16 mouse cellular contexts compared by ENCODE assay signal in genomic region chr12:72366104-72366437, GRCm38 (mm10). TPM values are rescaled to one million over a fixed set of nuclear protein-coding genes. Genes with fewer than 3 reads are reported as not detected.
DNase-seq lines count a peak whose midpoint lies in the region; ATAC-seq lines count a peak whose summit lies in the region.
"Had no signal": no experiment of that assay in that cellular context is flagged by ENCODE, and none has a peak within 500 bp of the region (broad histone marks: within the 10 kb centered on the region; RNA-seq: fewer than 3 reads in every experiment).

No protein-coding gene starts in this region.

- H3K27me3 ChIP-seq in forebrain, embryonic 10.5 days (ENCODE audit: poor library complexity, severe bottlenecking): no peaks in the 10 kb centered on the region
- H3K27me3 ChIP-seq in hindbrain, embryonic 14.5 days (ENCODE audit: control insufficient read depth, insufficient read depth, low read length): no peaks in the 10 kb centered on the region
- H3K27me3 ChIP-seq in neural tube, embryonic 12.5 days (replicated peaks): no peaks in the 10 kb centered on the region
- H3K27me3 ChIP-seq: liver, embryonic 13.5 days; megakaryocyte, embryonic 14.5 days had no signal

- H3K27ac ChIP-seq in forebrain, embryonic 10.5 days: peak overlapping the region; percentile 58; the same call in 1 of the 2 replicates
- H3K27ac ChIP-seq in hindbrain, embryonic 14.5 days: peak overlapping the region; percentile 80
- H3K27ac ChIP-seq in neural tube, embryonic 12.5 days: peak overlapping the region; percentile 34; the same call in 1 of the 2 replicates
- H3K27ac ChIP-seq: liver, embryonic 13.5 days; stomach, postnatal 0 days had no signal

- H3K9me3 ChIP-seq in forebrain, embryonic 10.5 days: no peaks in the 10 kb centered on the region
- no peaks in the 10 kb centered on the region for H3K9me3 ChIP-seq in hindbrain, embryonic 14.5 days (ENCODE audit: control insufficient read depth, low read length)
- no peaks in the 10 kb centered on the region for H3K9me3 ChIP-seq in neural tube, embryonic 12.5 days
- H3K9me3 ChIP-seq: G1E; liver, embryonic 13.5 days; megakaryocyte, embryonic 14.5 days had no signal

- H3K36me3 ChIP-seq in forebrain, embryonic 10.5 days (replicated peaks): no peaks in the 10 kb centered on the region
- no peaks in the 10 kb centered on the region for H3K36me3 ChIP-seq in hindbrain, embryonic 14.5 days (replicated peaks; ENCODE audit: control insufficient read depth, insufficient read depth)
- H3K36me3 ChIP-seq in neural tube, embryonic 12.5 days: no peaks in the 10 kb centered on the region
- H3K36me3 ChIP-seq: G1E; liver, embryonic 13.5 days had no signal

- no peak overlapping the region for H3K4me3 ChIP-seq in forebrain, embryonic 10.5 days
- H3K4me3 ChIP-seq in hindbrain, embryonic 14.5 days (replicated peaks; ENCODE audit: low read length): no peak overlapping the region
- H3K4me3 ChIP-seq in neural tube, embryonic 12.5 days: no peak overlapping the region
- H3K4me3 ChIP-seq: liver, embryonic 13.5 days; megakaryocyte, embryonic 14.5 days had no signal

- DNase-seq in embryo, embryonic 10 days (ENCODE audit: low spot score): peak; percentile 33
- DNase-seq in embryo, embryonic 11 days: no peak
- DNase-seq in forebrain, embryonic 10.5 days (ENCODE audit: extremely low spot score, low spot score): no peak
- no peak for DNase-seq in hindbrain, embryonic 14.5 days (ENCODE audit: low spot score)
- DNase-seq in gastrocnemius, postnatal 4 days (ENCODE audit: low spot score in 2 of 2): no peak
- no peak for DNase-seq in MN1 (ENCODE audit: low spot score)
- DNase-seq: adrenal gland, postnatal 10 days; gastrocnemius, postnatal 25 days; kidney, adult 18-20 months; liver, embryonic 13.5 days had no signal

- ATAC-seq in hindbrain, embryonic 14.5 days (ENCODE audit: low FRiP score): peak; percentile 42; the same call in 1 of the 2 replicates
- peak; percentile 59 for ATAC-seq in neural tube, embryonic 12.5 days (ENCODE audit: low FRiP score, low read depth)
- ATAC-seq in CD4-positive, CD25-positive, alpha-beta regulatory T cell, adult 4 months: no peak

- H3K9ac ChIP-seq in hindbrain, embryonic 14.5 days: no peak overlapping the region
- no peak overlapping the region for H3K9ac ChIP-seq in neural tube, embryonic 12.5 days
- H3K9ac ChIP-seq: liver, embryonic 13.5 days had no signal

- no peak overlapping the region for H3K4me2 ChIP-seq in hindbrain, embryonic 14.5 days (replicated peaks)
- peak overlapping the region; percentile 24 for H3K4me2 ChIP-seq in neural tube, embryonic 12.5 days (replicated peaks)
- H3K4me2 ChIP-seq: liver, embryonic 13.5 days had no signal

- WGBS in forebrain, embryonic 10.5 days: 86% methylated on average over 1 of the region's 2 CpGs
- WGBS in hindbrain, embryonic 14.5 days: no CpG with 5 or more reads among the region's 2 CpGs
- 38% methylated on average over 2 of the region's 2 CpGs for WGBS in neural tube, embryonic 12.5 days

- H3K4me1 ChIP-seq in forebrain, embryonic 10.5 days: peaks cover 41% of the 10 kb centered on the region
- peaks cover 57% of the 10 kb centered on the region for H3K4me1 ChIP-seq in hindbrain, embryonic 14.5 days (replicated peaks; ENCODE audit: control insufficient read depth, insufficient read depth, low read length)
- peaks cover 23% of the 10 kb centered on the region for H3K4me1 ChIP-seq in neural tube, embryonic 12.5 days
- H3K4me1 ChIP-seq: liver, embryonic 13.5 days had no signal

RNA-seq across cellular contexts. Expression of gene Rtn1, which starts 42.8 kb away (rescaled TPM):
- polyA plus RNA-seq in forebrain, embryonic 10.5 days (2016; fragmentation: Nextera tagmentation; extraction: Ambion mirVana): 45.4 and 72.9 TPM in 2 replicates
- polyA plus RNA-seq in hindbrain, embryonic 14.5 days (2014; fragmentation: Nextera tagmentation; extraction: Ambion mirVana): 2,853 and 2,859 TPM in 2 replicates
- polyA plus RNA-seq in neural tube, embryonic 12.5 days (2016; fragmentation: Nextera tagmentation; extraction: Ambion mirVana): 999 and 1,030 TPM in 2 replicates
- total RNA-seq in gastrocnemius, postnatal 4 days (2021): 1 to 10 TPM; 4.0 to 4.8 TPM
- polyA plus RNA-seq in CD4-positive, CD25-positive, alpha-beta regulatory T cell, adult 4 months (2017; shearing (Covaris generic)): not detected
- total RNA-seq: common myeloid progenitor, adult 5-6 weeks had no signal
- polyA plus RNA-seq: G1E had no signal

Comparison
In these comparisons a context has a peak if more than half of its experiments do, and no peak if none do; other contexts are left out.
1. RNA of gene Rtn1, which starts 42.8 kb away (polyA plus RNA-seq): 2,853 to 2,859 TPM in hindbrain, embryonic 14.5 days, 999 to 1,030 TPM in neural tube, embryonic 12.5 days and 45.4 to 72.9 TPM in forebrain, embryonic 10.5 days; not detected in CD4-positive, CD25-positive, alpha-beta regulatory T cell, adult 4 months; every median in the first group is over 10 times any median in the second.
2. Peak in every context shown above with its lines, with median percentiles within 50 percentile points of each other: H3K27ac ChIP-seq.